Mouse (Mus musculus) cerebellum, postnatal 25 days (tissue): ENCODE data around the gene Tpx2.

ENCODE experiments used
- DNase-seq, 2 experiments: peaks; one replicate each; pipeline ENCODE4 v3.0.0; 2021; ENCODE audit warnings: mixed read lengths in 2 of 2

Gene Tpx2

GRCm38 (mm10) chr2:152820369-152820768 is 27.4 kb upstream of the Tpx2 start:
- no peak for DNase-seq

GRCm38 (mm10) chr2:152821023-152821422 is 26.7 kb upstream of the Tpx2 start:
- DNase-seq = no peak

- no peak for DNase-seq
These were observed 26.2 kb upstream of the Tpx2 start for GRCm38 (mm10) chr2:152821566-152821965.

GRCm38 (mm10) chr2:152823770-152824169 is 24.0 kb upstream of the Tpx2 start:
- no peak for DNase-seq

- DNase-seq = no peak
These were observed 23.2 kb upstream of the Tpx2 start for GRCm38 (mm10) chr2:152824438-152825167.

- DNase-seq = no peak
These were observed 22.5 kb upstream of the Tpx2 start for GRCm38 (mm10) chr2:152825168-152825697.

- no peak for DNase-seq
These were observed 22.1 kb upstream of the Tpx2 start for GRCm38 (mm10) chr2:152825713-152826112.

- no peak for DNase-seq
These were observed 21.3 kb upstream of the Tpx2 start for GRCm38 (mm10) chr2:152826481-152826880.

- DNase-seq = no peak
These were observed 20.3 kb upstream of the Tpx2 start for GRCm38 (mm10) chr2:152827321-152828010.

GRCm38 (mm10) chr2:152828011-152828370 is 19.8 kb upstream of the Tpx2 start:
- no peak for DNase-seq

GRCm38 (mm10) chr2:152828532-152828931 is 19.2 kb upstream of the Tpx2 start:
- peak; percentile 65 to 67 for DNase-seq

GRCm38 (mm10) chr2:152829367-152829881 is 18.3 kb upstream of the Tpx2 start:
- peak; percentile 68 to 74 for DNase-seq

GRCm38 (mm10) chr2:152830021-152830921 is 17.5 kb upstream of the Tpx2 start:
- peak; percentile 85 to 91 for DNase-seq

GRCm38 (mm10) chr2:152831019-152831878 is 16.5 kb upstream of the Tpx2 start, which contains the start of gene Bcl2l1:
Gene Bcl2l1, minus strand, starts transcription at chr2:152831728.
- peak; percentile 98 for DNase-seq

GRCm38 (mm10) chr2:152839256-152839655 is 8.5 kb upstream of the Tpx2 start:
- DNase-seq = no peak

- DNase-seq = no peak
These were observed 5.0 kb upstream of the Tpx2 start for GRCm38 (mm10) chr2:152842741-152843140.

GRCm38 (mm10) chr2:152847057-152847814 is 528 bp upstream of the Tpx2 start:
- no peak for DNase-seq

- no peak for DNase-seq
These were observed 702 bp downstream of the Tpx2 start for GRCm38 (mm10) chr2:152848466-152848865.

GRCm38 (mm10) chr2:152859501-152859900 is 11.7 kb downstream of the Tpx2 start:
- no peak for DNase-seq

- DNase-seq = no peak
These were observed 14.1 kb downstream of the Tpx2 start for GRCm38 (mm10) chr2:152861891-152862290.

GRCm38 (mm10) chr2:152862638-152863037 is 14.9 kb downstream of the Tpx2 start:
- DNase-seq = no peak
